Mouse (Mus musculus) limb, embryonic 15.5 days (tissue): ENCODE data around the gene Olfr1344. TPM values are rescaled to one million over a fixed set of nuclear protein-coding genes. Genes with fewer than 3 reads are reported as not detected.

Source experiments
- ATAC-seq: fragments of 200-750 bp; cut with Nextera tagmentation; 2 replicates; pipeline ENCODE4 v1.8.0; 2017; ENCODE audit warnings: low read depth, moderate TSS enrichment; ENCODE audit not compliant: insufficient number of reproducible peaks, low FRiP score, low TSS enrichment
- H3K27ac ChIP-seq: fragments of 300-500 bp; sonication (generic); 2 replicates; pipeline ENCODE4 v1.5.1; 2015; ENCODE audit warnings: moderate library complexity, mild to moderate bottlenecking, inconsistent platforms
- H3K27me3 ChIP-seq: fragments of 300-500 bp; sonication (generic); 2 replicates; pipeline ENCODE4 v1.6.1; 2015; ENCODE audit warnings: inconsistent platforms
- H3K36me3 ChIP-seq: fragments of 300-500 bp; sonication (generic); 2 replicates; pipeline ENCODE4 v1.6.1; 2015; ENCODE audit warnings: inconsistent platforms
- H3K4me1 ChIP-seq: fragments of 300-500 bp; sonication (generic); 2 replicates; pipeline ENCODE4 v1.6.1; 2015; ENCODE audit warnings: inconsistent platforms
- H3K4me2 ChIP-seq: fragments of 300-500 bp; sonication (generic); 2 replicates; pipeline ENCODE4 v1.6.1; 2015; ENCODE audit warnings: mild to moderate bottlenecking, inconsistent platforms
- H3K4me3 ChIP-seq: fragments of 300-500 bp; sonication (generic); 2 replicates; pipeline ENCODE4 v1.5.1; 2015; ENCODE audit warnings: mild to moderate bottlenecking, inconsistent platforms
- H3K9ac ChIP-seq: fragments of 300-500 bp; sonication (generic); 2 replicates; pipeline ENCODE4 v1.6.1; 2015; ENCODE audit warnings: inconsistent platforms
- H3K9me3 ChIP-seq: fragments of 300-500 bp; sonication (generic); 2 replicates; pipeline ENCODE4 v1.6.1; 2016; ENCODE audit warnings: inconsistent platforms
- WGBS: fragments of 180-500 bp; shearing (Covaris S2); methylation state at CpG from one replicate; pipeline ENCODE4 v1.1.7; 2015; 5-methylcytosine and 5-hydroxymethylcytosine counted together
- polyA plus RNA-seq: library from polyadenylated mRNA; unstranded; fragments of >200 nt; fragmentation: Nextera tagmentation; extraction: Ambion mirVana; gene quantifications from 2 replicates; pipeline ENCODE4 v1.2.1, GENCODE M21; 2015

Gene Olfr1344
- polyA plus RNA-seq: not detected in 2 replicates

DNA sequence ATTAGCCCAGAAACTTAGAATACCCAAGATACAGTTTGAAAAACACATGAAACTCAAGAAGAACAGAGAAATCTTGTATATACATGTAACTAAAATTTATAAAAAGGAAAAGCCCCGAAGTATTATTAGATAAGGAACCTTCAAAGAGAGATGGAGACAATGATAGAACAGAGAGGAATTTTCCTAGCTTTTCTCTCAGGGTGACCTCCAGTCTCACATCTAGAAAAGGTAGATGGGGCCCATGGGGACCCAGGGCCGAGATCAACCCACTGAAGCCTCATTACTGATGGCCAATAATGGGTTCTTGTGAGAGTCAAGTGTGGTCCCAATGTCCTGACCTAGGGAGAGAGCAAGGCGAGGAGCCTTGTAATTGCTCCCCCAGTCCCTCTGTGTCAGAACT lies at the start of gene Olfr1344:
Gene Olfr1344 (plus strand): TSS at position 301 of the 400 bp plus-strand sequence.
- H3K4me1 ChIP-seq: no peaks in the 10 kb centered on the region
- H3K36me3 ChIP-seq: no peaks in the 10 kb centered on the region
- no peaks in the 10 kb centered on the region for H3K9me3 ChIP-seq
- WGBS: 72% methylated on average over 3 of the region's 3 CpGs
- no peak within 1 kb of the TSS for H3K27ac ChIP-seq
- no peak within 1 kb of the TSS for H3K9ac ChIP-seq
- no peaks in the 10 kb centered on the region for H3K27me3 ChIP-seq
- ATAC-seq: no peak
- H3K4me3 ChIP-seq: no peak within 1 kb of the TSS
- no peak within 1 kb of the TSS for H3K4me2 ChIP-seq

DNA sequence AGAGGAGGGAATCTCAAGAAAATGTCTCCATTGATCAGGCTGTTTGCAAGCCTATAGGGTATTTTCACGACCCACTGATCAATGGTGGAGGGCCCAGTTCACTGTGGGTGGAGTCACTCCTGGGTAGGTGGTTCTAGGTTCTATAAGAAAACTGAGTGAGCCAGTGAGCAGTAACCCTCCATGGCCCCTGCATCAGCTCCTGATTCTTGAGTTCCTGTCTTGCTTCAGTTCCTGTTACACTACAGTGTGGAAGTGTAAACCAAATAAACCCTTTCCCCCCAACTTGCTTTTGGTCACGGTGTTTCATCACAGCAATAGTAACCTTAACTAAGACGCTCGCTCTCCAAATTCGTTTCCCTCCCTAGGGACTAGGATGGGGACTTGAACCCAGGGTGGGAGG lies 49.5 kb upstream of the Olfr1344 start:
- H3K4me3 ChIP-seq: no peak overlapping the region
- no peaks in the 10 kb centered on the region for H3K27me3 ChIP-seq
- no peak overlapping the region for H3K27ac ChIP-seq
- peaks cover 51% of the 10 kb centered on the region for H3K36me3 ChIP-seq
- no peaks in the 10 kb centered on the region for H3K4me1 ChIP-seq
- no peaks in the 10 kb centered on the region for H3K9me3 ChIP-seq
- 84% methylated on average over 5 of the region's 5 CpGs for WGBS
- no peak for ATAC-seq
- no peak overlapping the region for H3K9ac ChIP-seq
- no peak overlapping the region for H3K4me2 ChIP-seq

DNA sequence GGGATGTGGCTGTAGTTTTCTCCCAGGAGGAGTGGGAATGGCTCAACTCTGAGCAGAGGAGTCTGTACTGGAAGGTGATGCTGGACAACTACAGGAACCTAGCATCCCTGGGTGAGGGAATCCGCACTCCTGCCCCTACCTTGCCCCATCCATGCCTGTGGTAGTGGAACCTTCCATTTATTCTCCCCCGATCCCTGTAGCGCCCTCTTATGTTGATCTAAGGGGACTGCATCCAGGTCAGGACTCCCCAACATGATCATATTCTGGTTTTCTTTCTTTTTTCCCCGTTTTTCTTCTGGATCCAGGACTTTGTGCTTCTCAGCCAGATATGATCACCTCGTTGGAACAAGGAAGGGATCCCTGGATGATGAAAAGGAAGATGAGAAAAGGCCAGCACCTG lies 49.0 kb upstream of the Olfr1344 start:
- no peak overlapping the region for H3K4me2 ChIP-seq
- H3K36me3 ChIP-seq: peaks cover 56% of the 10 kb centered on the region
- 70% methylated on average over 5 of the region's 5 CpGs for WGBS
- no peaks in the 10 kb centered on the region for H3K4me1 ChIP-seq
- H3K4me3 ChIP-seq: no peak overlapping the region
- no peak overlapping the region for H3K9ac ChIP-seq
- no peak overlapping the region for H3K27ac ChIP-seq
- no peaks in the 10 kb centered on the region for H3K27me3 ChIP-seq
- ATAC-seq: no peak
- no peaks in the 10 kb centered on the region for H3K9me3 ChIP-seq

DNA sequence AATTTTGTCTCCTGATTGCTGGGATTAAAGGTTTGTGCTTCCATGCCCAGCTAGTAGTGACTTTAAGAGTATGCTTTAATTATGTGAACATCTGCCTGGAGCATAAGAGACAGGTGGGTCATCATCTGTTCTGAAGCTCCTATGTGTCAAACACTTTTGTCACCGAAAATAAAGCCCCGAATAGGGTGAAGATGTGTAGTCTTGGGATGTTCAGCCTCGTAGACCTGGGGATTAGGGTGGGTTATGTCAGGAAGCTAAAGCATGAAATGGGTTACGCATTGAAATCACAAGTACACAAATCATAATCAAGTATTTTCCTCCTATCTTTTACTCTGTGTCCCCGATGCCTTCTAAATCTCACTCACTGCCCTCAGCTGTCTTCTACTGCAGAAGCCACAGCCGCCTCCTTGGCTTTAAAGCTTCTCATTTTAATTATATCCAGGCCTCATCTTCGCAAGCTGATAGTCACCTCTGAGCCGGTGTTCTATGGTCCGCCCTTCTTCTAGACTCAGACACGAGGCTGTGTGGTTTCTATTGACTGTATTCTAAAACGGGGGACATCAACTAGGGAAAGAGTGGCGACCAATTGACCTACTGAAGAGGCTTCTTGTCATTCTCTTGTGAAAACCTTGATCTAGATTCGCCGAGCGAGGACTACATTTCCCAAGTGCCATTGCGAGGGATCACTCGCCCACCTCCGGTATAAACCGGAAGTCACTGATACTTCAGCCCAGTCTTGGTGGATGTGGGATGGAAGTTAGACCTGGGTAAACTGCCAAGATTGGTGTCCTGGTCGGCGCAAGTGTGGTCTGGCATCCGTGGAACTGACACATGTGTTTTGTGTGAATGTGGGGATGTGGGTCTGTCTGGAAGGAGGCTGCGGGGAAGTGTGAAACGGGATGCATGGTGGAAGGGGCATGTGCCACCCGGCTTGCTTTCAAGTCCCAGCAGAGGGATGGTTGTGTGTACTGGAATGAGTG lies 40.2 kb upstream of the Olfr1344 start, which contains the start of gene Smim17:
Gene Smim17 (plus strand): TSS at position 720 of the 980 bp plus-strand sequence.
- H3K36me3 ChIP-seq: peaks cover 28% of the 10 kb centered on the region
- WGBS: 23% methylated on average over 25 of the region's 25 CpGs

DNA sequence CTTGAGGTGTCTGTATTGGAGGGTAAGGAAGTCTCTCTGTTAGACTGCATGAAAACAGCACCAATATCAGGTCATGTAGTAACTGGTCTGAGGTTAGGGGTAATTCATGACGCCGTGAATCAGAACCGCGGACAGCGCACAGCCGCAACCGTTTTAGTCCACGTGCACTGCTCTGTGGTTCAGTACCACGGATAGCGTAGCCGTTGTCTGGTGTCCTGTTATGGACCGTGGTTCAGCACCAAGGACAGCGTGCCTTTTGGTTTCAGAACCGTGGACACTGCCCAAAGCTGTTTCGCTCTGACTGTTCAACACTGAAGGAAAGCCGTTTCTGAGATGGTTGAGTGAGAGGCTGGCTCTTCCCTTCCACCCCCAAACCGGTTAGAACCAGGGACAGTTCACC lies 28.4 kb upstream of the Olfr1344 start, which contains the start of gene Gm20715:
Gene Gm20715 (plus strand): TSS at position 235 of the 400 bp plus-strand sequence.
- H3K4me1 ChIP-seq: no peaks in the 10 kb centered on the region
- 2% methylated on average over 17 of the region's 17 CpGs for WGBS

More for the DNA sequence above, 40.2 kb upstream of the Olfr1344 start, which contains the start of gene Smim17:
- Histone ChIP-seq H3K4me1 (peaks cover 6% of the 10 kb centered on the region; the same call in 1 of the 2 replicates), H3K9ac (peak within 1 kb of the TSS; percentile 40), H3K4me3 (peak within 1 kb of the TSS; percentile 49), H3K27me3 (no peaks in the 10 kb centered on the region), H3K4me2 (peak within 1 kb of the TSS; percentile 68), H3K9me3 (no peaks in the 10 kb centered on the region), H3K27ac (no peak within 1 kb of the TSS)
- 0 out of 2 replicates have a peak, but pooled peaks have one; percentile 52 for ATAC-seq

DNA sequence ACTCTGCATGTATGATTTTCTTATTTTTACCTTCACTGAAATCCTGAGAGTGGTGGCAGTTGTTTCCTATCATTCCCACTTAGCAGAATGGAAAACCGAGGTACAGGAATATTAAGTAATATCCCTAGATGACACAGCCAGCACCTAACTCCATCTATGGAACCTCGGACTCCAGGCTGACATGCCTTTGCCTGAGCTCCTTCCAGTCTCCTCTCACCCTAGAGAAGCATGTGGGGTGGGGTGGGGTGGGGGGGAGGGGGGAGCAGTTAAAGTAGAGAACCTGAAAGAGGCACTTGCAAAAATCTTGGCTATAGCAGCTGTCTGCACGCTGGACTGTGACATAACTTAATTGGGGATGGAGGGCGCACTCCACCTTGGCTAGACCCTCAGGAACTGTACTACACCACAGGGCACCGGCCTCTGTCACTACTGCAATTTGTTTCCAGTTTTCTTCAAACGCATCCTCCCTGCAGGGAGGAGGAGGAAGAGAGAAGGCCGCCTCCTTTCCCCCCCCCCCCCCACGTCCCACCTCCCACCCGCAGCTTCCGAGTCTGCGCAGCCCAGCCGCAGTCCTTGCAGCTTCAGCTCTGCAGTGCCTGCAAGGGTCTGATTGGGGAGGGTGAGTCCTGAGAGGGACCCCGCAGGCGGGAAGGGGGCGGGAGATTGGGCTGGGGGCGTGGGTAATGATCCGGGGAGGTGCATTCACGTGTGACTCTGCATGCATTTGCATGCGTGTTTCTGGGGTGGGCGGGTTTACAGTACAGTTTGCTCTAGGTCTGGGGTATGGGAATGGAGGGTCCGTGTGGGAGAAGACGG lies 23.7 kb upstream of the Olfr1344 start:
- Histone ChIP-seq H3K4me2 (no peak overlapping the region), H3K27me3 (no peaks in the 10 kb centered on the region; the same call in 1 of the 2 replicates), H3K9me3 (no peaks in the 10 kb centered on the region), H3K9ac (no peak overlapping the region), H3K36me3 (no peaks in the 10 kb centered on the region), H3K4me3 (no peak overlapping the region), H3K4me1 (no peaks in the 10 kb centered on the region), H3K27ac (no peak overlapping the region)
- ATAC-seq: no peak
- 8% methylated on average over 19 of the region's 22 CpGs for WGBS

More for the DNA sequence above, 28.4 kb upstream of the Olfr1344 start, which contains the start of gene Gm20715:
- H3K9me3 ChIP-seq: no peaks in the 10 kb centered on the region
- no peaks in the 10 kb centered on the region; the same call in 1 of the 2 replicates for H3K27me3 ChIP-seq
- no peak within 1 kb of the TSS for H3K4me2 ChIP-seq
- no peaks in the 10 kb centered on the region for H3K36me3 ChIP-seq
- peak; percentile 79 for ATAC-seq
- no peak within 1 kb of the TSS for H3K9ac ChIP-seq
- H3K4me3 ChIP-seq: no peak within 1 kb of the TSS
- no peak within 1 kb of the TSS for H3K27ac ChIP-seq

DNA sequence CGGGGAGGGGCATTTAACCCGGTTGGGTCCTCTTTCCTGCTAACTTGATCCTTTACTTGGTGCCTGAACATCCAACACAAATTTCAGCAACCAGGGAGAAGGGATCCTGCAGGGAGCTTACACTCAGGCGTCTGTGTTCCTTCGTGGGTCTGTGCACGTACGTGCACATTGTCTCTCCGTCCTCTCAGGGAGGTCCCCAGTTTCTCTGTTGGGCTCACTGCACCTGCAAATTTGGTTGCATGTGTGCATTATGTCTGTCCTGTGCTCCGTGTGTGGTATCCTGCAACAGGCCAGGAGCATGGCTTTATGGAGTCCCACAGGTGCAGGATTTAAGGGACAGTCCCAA lies 23.1 kb upstream of the Olfr1344 start:
- no peak overlapping the region for H3K27ac ChIP-seq
- no peak overlapping the region for H3K9ac ChIP-seq
- no peak overlapping the region for H3K4me3 ChIP-seq
- no peak overlapping the region for H3K4me2 ChIP-seq
- no peaks in the 10 kb centered on the region for H3K36me3 ChIP-seq
- H3K9me3 ChIP-seq: no peaks in the 10 kb centered on the region
- H3K4me1 ChIP-seq: no peaks in the 10 kb centered on the region
- WGBS: 18% methylated on average over 8 of the region's 8 CpGs
- no peaks in the 10 kb centered on the region; the same call in 1 of the 2 replicates for H3K27me3 ChIP-seq
- ATAC-seq: no peak

DNA sequence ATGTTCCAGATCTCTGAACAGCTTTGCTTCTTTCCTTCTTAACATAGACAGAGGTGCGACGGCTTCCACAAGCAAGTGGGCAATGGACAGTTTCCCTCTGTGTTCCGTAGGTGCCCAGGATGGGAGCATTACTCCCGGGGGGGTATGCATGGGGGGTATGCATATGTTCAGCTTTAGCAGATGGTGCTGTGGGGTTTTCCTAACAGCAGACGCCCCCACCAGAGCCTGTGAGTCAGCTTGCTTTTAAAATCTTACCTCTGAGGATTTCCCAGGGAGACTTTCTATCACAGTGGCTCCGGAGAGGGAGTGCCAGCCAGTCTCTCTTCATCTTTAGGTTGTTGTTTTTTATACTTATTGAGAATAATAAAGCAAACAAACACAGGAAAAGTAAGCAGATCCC lies 18.6 kb upstream of the Olfr1344 start:
- Histone ChIP-seq H3K36me3 (no peaks in the 10 kb centered on the region), H3K27me3 (no peaks in the 10 kb centered on the region; the same call in 1 of the 2 replicates), H3K9me3 (no peaks in the 10 kb centered on the region), H3K4me1 (no peaks in the 10 kb centered on the region), H3K4me3 (no peak overlapping the region), H3K4me2 (no peak overlapping the region), H3K27ac (no peak overlapping the region), H3K9ac (no peak overlapping the region)
- no peak for ATAC-seq
- 78% methylated on average over 6 of the region's 6 CpGs for WGBS

DNA sequence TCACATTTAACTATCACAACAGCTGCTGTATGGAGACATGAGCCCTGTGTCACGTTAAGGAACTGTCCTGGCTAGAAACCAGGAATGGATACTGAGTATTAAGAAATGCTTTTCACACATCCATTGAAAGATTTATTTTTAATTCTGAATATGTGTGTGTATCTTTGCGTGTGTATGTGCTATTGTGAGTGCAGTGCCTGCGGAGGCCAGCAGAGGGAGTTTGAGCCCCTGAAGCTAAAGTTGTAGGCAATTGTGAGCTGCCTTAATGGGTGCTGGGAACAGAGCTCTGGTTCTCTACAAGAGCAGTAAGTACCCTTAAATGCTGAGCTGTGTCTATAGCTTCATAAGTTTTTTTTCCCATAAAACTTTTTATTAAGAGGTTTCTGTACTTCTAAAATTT lies 9.1 kb upstream of the Olfr1344 start:
- H3K4me2 ChIP-seq: no peak overlapping the region
- no peaks in the 10 kb centered on the region for H3K36me3 ChIP-seq
- no peak overlapping the region for H3K9ac ChIP-seq
- H3K4me1 ChIP-seq: no peaks in the 10 kb centered on the region
- no peaks in the 10 kb centered on the region for H3K27me3 ChIP-seq
- peaks cover 2% of the 10 kb centered on the region; the same call in 1 of the 2 replicates for H3K9me3 ChIP-seq
- no peak for ATAC-seq
- WGBS: 88% methylated on average over 3 of the region's 3 CpGs
- no peak overlapping the region for H3K27ac ChIP-seq
- H3K4me3 ChIP-seq: no peak overlapping the region

DNA sequence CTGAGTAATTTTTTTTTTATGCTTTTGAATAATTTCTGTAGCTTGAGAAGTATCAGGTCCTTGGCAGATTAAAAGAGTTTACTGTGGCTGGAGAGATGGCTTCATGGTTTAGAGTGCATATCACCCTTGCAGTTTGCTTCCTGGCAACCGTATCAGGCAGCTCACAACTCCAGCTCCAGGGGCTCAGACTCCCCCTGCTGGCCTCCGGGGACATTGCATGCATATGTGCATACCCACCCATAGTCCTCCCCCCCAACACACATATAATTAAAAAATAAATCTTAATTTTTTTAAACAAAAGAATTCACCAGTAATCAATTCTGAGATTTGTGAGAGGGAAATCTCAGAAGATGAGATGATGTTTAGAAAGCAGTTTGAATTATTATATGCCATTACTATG lies 8.1 kb upstream of the Olfr1344 start:
- H3K36me3 ChIP-seq: no peaks in the 10 kb centered on the region
- no peak overlapping the region for H3K27ac ChIP-seq
- WGBS: 27% methylated on average over 2 of the region's 2 CpGs
- H3K27me3 ChIP-seq: no peaks in the 10 kb centered on the region
- H3K9ac ChIP-seq: no peak overlapping the region
- H3K4me2 ChIP-seq: no peak overlapping the region
- no peak for ATAC-seq
- no peak overlapping the region for H3K4me3 ChIP-seq
- no peaks in the 10 kb centered on the region for H3K4me1 ChIP-seq
- H3K9me3 ChIP-seq: peaks cover 2% of the 10 kb centered on the region; the same call in 1 of the 2 replicates

DNA sequence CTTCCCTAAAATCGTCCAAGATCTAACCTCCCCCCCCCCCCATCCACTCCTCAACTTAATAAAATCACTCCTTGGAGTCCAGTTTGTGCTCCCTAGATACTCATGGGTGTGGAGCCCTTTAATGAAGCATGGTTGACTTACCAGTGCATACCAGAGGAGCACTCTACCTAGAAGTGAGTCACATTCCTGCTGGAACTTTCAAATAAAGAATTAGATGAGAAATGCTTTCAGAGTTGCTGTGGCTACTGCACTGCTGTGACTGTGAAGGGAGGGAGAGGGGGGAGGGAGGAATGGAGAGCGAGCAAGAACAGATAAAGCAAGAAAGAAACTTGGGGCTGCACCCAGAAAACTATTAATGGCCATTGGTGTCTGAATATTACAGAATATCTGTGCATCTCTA lies 2.7 kb downstream of the Olfr1344 start:
- H3K4me1 ChIP-seq: no peaks in the 10 kb centered on the region
- H3K4me2 ChIP-seq: no peak overlapping the region
- H3K27me3 ChIP-seq: no peaks in the 10 kb centered on the region
- no peak overlapping the region for H3K27ac ChIP-seq
- no peak for ATAC-seq
- no peaks in the 10 kb centered on the region for H3K9me3 ChIP-seq
- H3K36me3 ChIP-seq: no peaks in the 10 kb centered on the region
- 70% methylated on average over 2 of the region's 2 CpGs for WGBS
- no peak overlapping the region for H3K4me3 ChIP-seq
- no peak overlapping the region for H3K9ac ChIP-seq
